Mouse (Mus musculus) intestine, postnatal 0 days (tissue): ENCODE measurements around the gene Tagln. TPM values are rescaled to one million over a fixed set of nuclear protein-coding genes. Genes with fewer than 3 reads are reported as not detected.

Experiments
- ATAC-seq: fragments of 200-750 bp; cut with Nextera tagmentation; 2 replicates; pipeline ENCODE4 v1.8.0; 2017; ENCODE audit warnings: mild to moderate bottlenecking, moderate TSS enrichment, moderate library complexity
- H3K27ac ChIP-seq: fragments of 300-500 bp; sonication (generic); 2 replicates; pipeline ENCODE4 v1.5.1; 2014; ENCODE audit warnings: mild to moderate bottlenecking, low read depth, low read length, moderate library complexity
- H3K27me3 ChIP-seq: fragments of 300-500 bp; sonication (generic); replicated peaks from 2 replicates; pipeline ENCODE4 v1.6.1; 2014; ENCODE audit warnings: low read length, mixed read lengths; ENCODE audit not compliant: control insufficient read depth, insufficient read depth
- H3K36me3 ChIP-seq: fragments of 300-500 bp; sonication (generic); 2 replicates; pipeline ENCODE4 v1.6.1; 2014; ENCODE audit warnings: mild to moderate bottlenecking, moderate library complexity; ENCODE audit not compliant: control insufficient read depth, insufficient read depth
- H3K4me1 ChIP-seq: fragments of 300-500 bp; sonication (generic); replicated peaks from 2 replicates; pipeline ENCODE4 v1.6.1; 2014; ENCODE audit warnings: antibody characterized with exemption, low read length, mixed read lengths; ENCODE audit not compliant: control insufficient read depth, insufficient read depth
- H3K4me2 ChIP-seq: fragments of 300-500 bp; sonication (generic); replicated peaks from 2 replicates; pipeline ENCODE4 v1.6.1; 2014; ENCODE audit warnings: low read depth, mild to moderate bottlenecking, moderate library complexity
- H3K4me3 ChIP-seq: fragments of 300-500 bp; sonication (generic); 2 replicates; pipeline ENCODE4 v1.5.1; 2014; ENCODE audit warnings: low read depth, low read length
- H3K9ac ChIP-seq: fragments of 300-500 bp; sonication (generic); 2 replicates; pipeline ENCODE4 v1.6.1; 2014; ENCODE audit warnings: mild to moderate bottlenecking, low read depth, low read length
- H3K9me3 ChIP-seq: fragments of 300-500 bp; sonication (generic); 2 replicates; pipeline ENCODE4 v1.6.1; 2016; ENCODE audit warnings: mixed run types; ENCODE audit not compliant: control insufficient read depth
- CTCF ChIP-seq: sonication (generic); IDR thresholded peaks from 2 replicates; pipeline ENCODE4 v1.5.1; 2016; ENCODE audit warnings: low read depth, mild to moderate bottlenecking, control low read depth, antibody characterized with exemption, moderate library complexity
- WGBS: fragments of 180-500 bp; shearing (Covaris S2); extraction: QIAGEN DNeasy Blood & Tissue Kit; methylation state at CpG from one replicate; pipeline ENCODE4 v1.1.7; 2014; 5-methylcytosine and 5-hydroxymethylcytosine counted together
- microRNA-seq: library from miRNA; unstranded; fragments of <30 nt; microRNA quantifications from one replicate; pipeline ENCODE4, GENCODE M21; 2016
- polyA plus RNA-seq: library from polyadenylated mRNA; unstranded; fragments of >200 nt; fragmentation: Nextera tagmentation; extraction: Ambion mirVana; gene quantifications from 2 replicates; pipeline ENCODE4 v1.2.1, GENCODE M21; 2015

Tagln gene
- polyA plus RNA-seq, 1 experiment from 2014 or later = 416 TPM

DNA sequence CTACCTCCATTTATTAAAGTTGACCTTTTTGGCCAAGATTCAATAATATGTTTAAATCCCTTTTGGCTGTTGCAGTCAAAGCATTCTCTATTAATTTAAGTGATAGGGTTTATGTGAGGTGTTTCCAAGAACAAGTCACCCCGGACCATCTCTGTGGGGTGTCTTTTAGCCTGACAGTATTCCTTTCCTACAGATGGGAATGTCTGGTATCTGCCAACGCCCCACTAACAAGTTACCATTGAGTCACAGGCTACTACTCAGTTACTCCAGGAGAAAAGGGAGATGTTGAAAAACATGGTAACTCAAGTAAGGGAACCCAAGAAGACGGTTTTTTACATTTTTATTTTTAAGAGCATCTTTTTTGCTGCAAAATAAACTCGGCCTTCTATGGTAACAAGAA lies 30.7 kb downstream of the Tagln start:
- no peak for TF ChIP-seq CTCF
- Histone ChIP-seq H3K27ac (peak overlapping the region; percentile 98; the same call in 1 of the 2 replicates), H3K9me3 (no peaks in the 10 kb centered on the region), H3K27me3 (no peaks in the 10 kb centered on the region), H3K9ac (peak overlapping the region; percentile 93), H3K36me3 (peaks cover 13% of the 10 kb centered on the region), H3K4me3 (peak overlapping the region; percentile 81), H3K4me1 (peaks cover 9% of the 10 kb centered on the region; the same call in 1 of the 2 replicates), H3K4me2 (peak overlapping the region; percentile 85)
- no peak for ATAC-seq
- 46% methylated on average over 4 of the region's 4 CpGs for WGBS

DNA sequence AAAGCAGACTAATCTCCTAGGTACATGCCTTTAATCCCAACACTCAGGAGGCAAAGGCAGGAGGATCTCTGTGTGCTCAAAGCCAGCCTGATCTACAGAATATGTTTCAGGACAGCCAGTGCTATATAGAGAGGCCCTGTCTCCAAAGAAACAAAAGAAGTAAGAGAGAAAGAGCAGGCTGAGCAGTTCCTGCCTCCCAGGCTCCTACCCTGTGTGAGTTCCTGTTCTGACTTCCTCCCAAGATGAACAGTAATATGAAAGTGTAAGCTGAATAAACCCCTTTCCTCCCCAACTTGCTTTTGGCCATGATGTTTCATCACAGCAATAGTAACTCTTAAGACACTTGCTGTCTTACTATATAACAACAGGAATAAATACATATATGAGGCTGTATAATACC lies 42.2 kb downstream of the Tagln start:
- no peak for ATAC-seq
- H3K4me3 ChIP-seq = no peak overlapping the region
- no peak overlapping the region for H3K4me2 ChIP-seq
- no peaks in the 10 kb centered on the region for H3K27me3 ChIP-seq
- no peak overlapping the region for H3K27ac ChIP-seq
- peaks cover 75% of the 10 kb centered on the region for H3K36me3 ChIP-seq
- H3K9ac ChIP-seq = no peak overlapping the region
- TF ChIP-seq CTCF = no peak
- H3K9me3 ChIP-seq = no peaks in the 10 kb centered on the region
- no peaks in the 10 kb centered on the region for H3K4me1 ChIP-seq

Small RNAs within 50 kb of the gene (microRNA-seq; reads per million reads assigned to microRNA genes)
- gene Mir7087 = not detected

Other genes with a start within 250 kb of the Tagln start
- 12.4 and 15.5 TPM in 2 replicates for gene Cep164, start 107.4 kb downstream of the Tagln start, polyA plus RNA-seq
- 10.1 and 10.7 TPM in 2 replicates for gene Bace1, start 97.5 kb downstream of the Tagln start, polyA plus RNA-seq
- 16.9 and 17.3 TPM in 2 replicates for gene Pcsk7, start 29.6 kb downstream of the Tagln start, polyA plus RNA-seq
- 21.5 and 27.6 TPM in 2 replicates for gene Rnf214, start 29.1 kb downstream of the Tagln start, polyA plus RNA-seq
- 65.0 and 70.5 TPM in 2 replicates for gene Sidt2, start 19.2 kb upstream of the Tagln start, polyA plus RNA-seq
- 78.1 and 78.2 TPM in 2 replicates for gene Pafah1b2, start 76.6 kb upstream of the Tagln start, polyA plus RNA-seq
- gene Sik3, start 76.8 kb upstream of the Tagln start, polyA plus RNA-seq = 7.4 and 10.0 TPM in 2 replicates